Mouse (Mus musculus): ENCODE measurements around the gene Dgki. TPM values are rescaled to one million over a fixed set of nuclear protein-coding genes. Genes with fewer than 3 reads are reported as not detected.

Gene Dgki
- polyA plus RNA-seq, 1 experiment from 2014 or later: 1.0 TPM

- H3K4me1 ChIP-seq (ENCODE audit: control insufficient read depth, insufficient read depth, low read length): peaks cover 8% of the 10 kb centered on the region; the same call in 1 of the 2 replicates
- no peaks in the 10 kb centered on the region for H3K36me3 ChIP-seq (ENCODE audit: control insufficient read depth, insufficient read depth, low read length)
- no peaks in the 10 kb centered on the region for H3K9me3 ChIP-seq (ENCODE audit: control insufficient read depth, low read depth, low read length)
- peak; percentile 53; the same call in 1 of the 2 replicates for ATAC-seq (ENCODE audit: insufficient number of reproducible peaks, insufficient read depth, low FRiP score, low read depth)
- no peaks in the 10 kb centered on the region for H3K27me3 ChIP-seq (ENCODE audit: control insufficient read depth, insufficient read depth, low read length)
- H3K4me2 ChIP-seq (replicated peaks; ENCODE audit: low read depth, low read length): no peak overlapping the region
- 41% methylated on average over 2 of the region's 2 CpGs for WGBS
- H3K9ac ChIP-seq (replicated peaks; ENCODE audit: low read depth, low read length): no peak overlapping the region
- no peak overlapping the region for H3K4me3 ChIP-seq (ENCODE audit: low read depth, low read length)
- peak overlapping the region; percentile 67 for H3K27ac ChIP-seq (ENCODE audit: low read length)
These were observed 403.3 kb downstream of the Dgki start for GRCm38 (mm10) chr6:36896656-36897055.

GRCm38 (mm10) chr6:36891820-36892219 is 408.2 kb downstream of the Dgki start:
- 79% methylated on average over 5 of the region's 5 CpGs for WGBS
- no peak for ATAC-seq (ENCODE audit: insufficient number of reproducible peaks, insufficient read depth, low FRiP score, low read depth)
- no peaks in the 10 kb centered on the region for H3K9me3 ChIP-seq (ENCODE audit: control insufficient read depth, low read depth, low read length)
- no peak overlapping the region for H3K4me2 ChIP-seq (replicated peaks; ENCODE audit: low read depth, low read length)
- no peaks in the 10 kb centered on the region for H3K27me3 ChIP-seq (ENCODE audit: control insufficient read depth, insufficient read depth, low read length)
- H3K9ac ChIP-seq (replicated peaks; ENCODE audit: low read depth, low read length): no peak overlapping the region
- no peak overlapping the region for H3K27ac ChIP-seq (ENCODE audit: low read length)
- peaks cover 5% of the 10 kb centered on the region for H3K4me1 ChIP-seq (ENCODE audit: control insufficient read depth, insufficient read depth, low read length)
- H3K36me3 ChIP-seq (ENCODE audit: control insufficient read depth, insufficient read depth, low read length): no peaks in the 10 kb centered on the region
- H3K4me3 ChIP-seq (ENCODE audit: low read depth, low read length): no peak overlapping the region

- Histone ChIP-seq H3K27me3 (ENCODE audit: control insufficient read depth, insufficient read depth, low read length) (no peaks in the 10 kb centered on the region), H3K9me3 (ENCODE audit: control insufficient read depth, low read depth, low read length) (no peaks in the 10 kb centered on the region), H3K4me1 (ENCODE audit: control insufficient read depth, insufficient read depth, low read length) (peaks cover 3% of the 10 kb centered on the region; the same call in 1 of the 2 replicates), H3K4me2 (replicated peaks; ENCODE audit: low read depth, low read length) (no peak overlapping the region), H3K36me3 (ENCODE audit: control insufficient read depth, insufficient read depth, low read length) (no peaks in the 10 kb centered on the region), H3K4me3 (ENCODE audit: low read depth, low read length) (no peak overlapping the region), H3K9ac (replicated peaks; ENCODE audit: low read depth, low read length) (no peak overlapping the region), H3K27ac (ENCODE audit: low read length) (no peak overlapping the region)
- WGBS: 55% methylated on average over 2 of the region's 2 CpGs
- no peak for ATAC-seq (ENCODE audit: insufficient number of reproducible peaks, insufficient read depth, low FRiP score, low read depth)
These were observed 409.2 kb downstream of the Dgki start for GRCm38 (mm10) chr6:36890776-36891175.

GRCm38 (mm10) chr6:36890296-36890695 is 409.7 kb downstream of the Dgki start:
- Histone ChIP-seq H3K4me3 (ENCODE audit: low read depth, low read length) (no peak overlapping the region), H3K36me3 (ENCODE audit: control insufficient read depth, insufficient read depth, low read length) (no peaks in the 10 kb centered on the region), H3K4me2 (replicated peaks; ENCODE audit: low read depth, low read length) (no peak overlapping the region), H3K27me3 (ENCODE audit: control insufficient read depth, insufficient read depth, low read length) (no peaks in the 10 kb centered on the region), H3K4me1 (ENCODE audit: control insufficient read depth, insufficient read depth, low read length) (peaks cover 3% of the 10 kb centered on the region; the same call in 1 of the 2 replicates), H3K9me3 (ENCODE audit: control insufficient read depth, low read depth, low read length) (no peaks in the 10 kb centered on the region), H3K9ac (replicated peaks; ENCODE audit: low read depth, low read length) (no peak overlapping the region), H3K27ac (ENCODE audit: low read length) (no peak overlapping the region)
- WGBS: 5% methylated on average over 5 of the region's 5 CpGs
- ATAC-seq (ENCODE audit: insufficient number of reproducible peaks, insufficient read depth, low FRiP score, low read depth): no peak; the same call in 1 of the 2 replicates

GRCm38 (mm10) chr6:36881309-36881708 is 418.7 kb downstream of the Dgki start:
- ATAC-seq (ENCODE audit: insufficient number of reproducible peaks, insufficient read depth, low FRiP score, low read depth): no peak
- 74% methylated on average over 4 of the region's 4 CpGs for WGBS
- H3K27ac ChIP-seq (ENCODE audit: low read length): no peak overlapping the region
- no peak overlapping the region for H3K4me3 ChIP-seq (ENCODE audit: low read depth, low read length)
- no peaks in the 10 kb centered on the region for H3K36me3 ChIP-seq (ENCODE audit: control insufficient read depth, insufficient read depth, low read length)
- H3K9ac ChIP-seq (replicated peaks; ENCODE audit: low read depth, low read length): no peak overlapping the region
- no peaks in the 10 kb centered on the region for H3K9me3 ChIP-seq (ENCODE audit: control insufficient read depth, low read depth, low read length)
- no peak overlapping the region for H3K4me2 ChIP-seq (replicated peaks; ENCODE audit: low read depth, low read length)
- no peaks in the 10 kb centered on the region for H3K27me3 ChIP-seq (ENCODE audit: control insufficient read depth, insufficient read depth, low read length)
- H3K4me1 ChIP-seq (ENCODE audit: control insufficient read depth, insufficient read depth, low read length): peaks cover 4% of the 10 kb centered on the region; the same call in 1 of the 2 replicates

GRCm38 (mm10) chr6:36880643-36881263 is 419.2 kb downstream of the Dgki start:
- Histone ChIP-seq H3K4me3 (ENCODE audit: low read depth, low read length) (no peak overlapping the region), H3K27me3 (ENCODE audit: control insufficient read depth, insufficient read depth, low read length) (no peaks in the 10 kb centered on the region), H3K4me2 (replicated peaks; ENCODE audit: low read depth, low read length) (no peak overlapping the region), H3K4me1 (ENCODE audit: control insufficient read depth, insufficient read depth, low read length) (peaks cover 4% of the 10 kb centered on the region; the same call in 1 of the 2 replicates), H3K27ac (ENCODE audit: low read length) (no peak overlapping the region), H3K9me3 (ENCODE audit: control insufficient read depth, low read depth, low read length) (no peaks in the 10 kb centered on the region), H3K9ac (replicated peaks; ENCODE audit: low read depth, low read length) (no peak overlapping the region), H3K36me3 (ENCODE audit: control insufficient read depth, insufficient read depth, low read length) (no peaks in the 10 kb centered on the region)
- 57% methylated on average over 7 of the region's 7 CpGs for WGBS
- ATAC-seq (ENCODE audit: insufficient number of reproducible peaks, insufficient read depth, low FRiP score, low read depth): no peak

GRCm38 (mm10) chr6:36877399-36877798 is 422.6 kb downstream of the Dgki start:
- no peak overlapping the region for H3K4me2 ChIP-seq (replicated peaks; ENCODE audit: low read depth, low read length)
- no peak overlapping the region for H3K27ac ChIP-seq (ENCODE audit: low read length)
- no peaks in the 10 kb centered on the region for H3K36me3 ChIP-seq (ENCODE audit: control insufficient read depth, insufficient read depth, low read length)
- no peaks in the 10 kb centered on the region for H3K9me3 ChIP-seq (ENCODE audit: control insufficient read depth, low read depth, low read length)
- no peak overlapping the region for H3K9ac ChIP-seq (replicated peaks; ENCODE audit: low read depth, low read length)
- no peaks in the 10 kb centered on the region for H3K27me3 ChIP-seq (ENCODE audit: control insufficient read depth, insufficient read depth, low read length)
- 68% methylated on average over 4 of the region's 4 CpGs for WGBS
- H3K4me1 ChIP-seq (ENCODE audit: control insufficient read depth, insufficient read depth, low read length): peaks cover 4% of the 10 kb centered on the region; the same call in 1 of the 2 replicates
- no peak for ATAC-seq (ENCODE audit: insufficient number of reproducible peaks, insufficient read depth, low FRiP score, low read depth)
- no peak overlapping the region for H3K4me3 ChIP-seq (ENCODE audit: low read depth, low read length)

GRCm38 (mm10) chr6:36876426-36876825 is 423.6 kb downstream of the Dgki start:
- Histone ChIP-seq H3K27me3 (ENCODE audit: control insufficient read depth, insufficient read depth, low read length) (no peaks in the 10 kb centered on the region), H3K4me2 (replicated peaks; ENCODE audit: low read depth, low read length) (no peak overlapping the region), H3K36me3 (ENCODE audit: control insufficient read depth, insufficient read depth, low read length) (no peaks in the 10 kb centered on the region), H3K27ac (ENCODE audit: low read length) (no peak overlapping the region), H3K9ac (replicated peaks; ENCODE audit: low read depth, low read length) (no peak overlapping the region), H3K4me3 (ENCODE audit: low read depth, low read length) (no peak overlapping the region), H3K4me1 (ENCODE audit: control insufficient read depth, insufficient read depth, low read length) (peaks cover 4% of the 10 kb centered on the region; the same call in 1 of the 2 replicates), H3K9me3 (ENCODE audit: control insufficient read depth, low read depth, low read length) (no peaks in the 10 kb centered on the region)
- WGBS: 29% methylated on average over 4 of the region's 4 CpGs
- no peak for ATAC-seq (ENCODE audit: insufficient number of reproducible peaks, insufficient read depth, low FRiP score, low read depth)

GRCm38 (mm10) chr6:36875926-36876325 is 424.1 kb downstream of the Dgki start:
- H3K27ac ChIP-seq (ENCODE audit: low read length): no peak overlapping the region
- no peak overlapping the region for H3K4me3 ChIP-seq (ENCODE audit: low read depth, low read length)
- ATAC-seq (ENCODE audit: insufficient number of reproducible peaks, insufficient read depth, low FRiP score, low read depth): no peak
- 68% methylated on average over 5 of the region's 5 CpGs for WGBS
- no peaks in the 10 kb centered on the region for H3K36me3 ChIP-seq (ENCODE audit: control insufficient read depth, insufficient read depth, low read length)
- no peaks in the 10 kb centered on the region for H3K27me3 ChIP-seq (ENCODE audit: control insufficient read depth, insufficient read depth, low read length)
- peaks cover 4% of the 10 kb centered on the region; the same call in 1 of the 2 replicates for H3K4me1 ChIP-seq (ENCODE audit: control insufficient read depth, insufficient read depth, low read length)
- no peak overlapping the region for H3K9ac ChIP-seq (replicated peaks; ENCODE audit: low read depth, low read length)
- no peaks in the 10 kb centered on the region for H3K9me3 ChIP-seq (ENCODE audit: control insufficient read depth, low read depth, low read length)
- H3K4me2 ChIP-seq (replicated peaks; ENCODE audit: low read depth, low read length): no peak overlapping the region

Data from stomach, embryonic 14.5 days (tissue).